Mouse (Mus musculus) E14TG2a.4 (cell line): ENCODE data around the gene Hnrnpa1.
"Not testable (repeated sequence)": the region's sequence is repeated elsewhere in the genome, so short reads cannot be mapped to it uniquely, and the experiment has no call there.

Experiments used
- H3K27me3 ChIP-seq: 2 replicates; pipeline ENCODE4 v1.6.1; 2014; ENCODE audit warnings: low read length, control low read depth; ENCODE audit not compliant: insufficient read depth
- H3K36me3 ChIP-seq: 2 replicates; pipeline ENCODE4 v1.6.1; 2014; ENCODE audit warnings: low read length, control low read depth; ENCODE audit not compliant: insufficient read depth
- H3K4me1 ChIP-seq: replicated peaks from 2 replicates; pipeline ENCODE4 v1.6.1; 2014; ENCODE audit warnings: low read depth, low read length, control low read depth
- H3K4me3 ChIP-seq: replicated peaks from 2 replicates; pipeline ENCODE4 v1.5.1; 2014; ENCODE audit warnings: mild to moderate bottlenecking, low read length
- H3K9me3 ChIP-seq: 2 replicates; pipeline ENCODE4 v1.6.1; 2014; ENCODE audit warnings: low read length, control low read depth
- CTCF ChIP-seq: conservative IDR thresholded peaks from 2 replicates; pipeline ENCODE4 v1.5.1; 2014; ENCODE audit warnings: low read length
- NANOG ChIP-seq: IDR thresholded peaks from 2 replicates; pipeline ENCODE4 v1.6.1; 2014; ENCODE audit warnings: borderline replicate concordance, low read length, mixed read lengths
- POU5F1 ChIP-seq: IDR thresholded peaks from 2 replicates; pipeline ENCODE4 v1.6.1; 2014; ENCODE audit warnings: low read length, borderline replicate concordance

Hnrnpa1 gene

DNA sequence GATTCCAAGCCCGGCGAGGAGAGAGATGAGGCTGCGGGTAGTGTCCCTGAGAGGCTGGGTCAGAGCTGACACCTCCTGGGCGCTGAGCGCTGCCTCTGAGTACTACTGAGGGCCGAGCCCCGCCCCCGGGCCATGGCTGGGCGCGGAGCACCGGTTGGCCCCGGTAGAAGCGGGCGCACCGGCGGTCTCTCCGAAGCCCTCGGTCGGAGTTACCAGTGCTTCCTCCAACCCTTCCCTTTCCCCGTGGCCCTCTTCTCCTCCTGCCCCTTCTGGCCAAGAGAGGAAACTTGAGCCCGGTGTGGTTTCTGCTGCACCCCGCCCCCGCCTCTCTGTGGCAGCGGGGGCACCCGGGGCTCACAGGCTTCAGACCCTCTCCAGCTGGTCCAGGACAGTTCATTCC is 14.9 kb downstream of the Hnrnpa1 start:
- TF ChIP-seq POU5F1, result no peak
- TF ChIP-seq NANOG, result no peak
- no peak for TF ChIP-seq CTCF
- Histone ChIP-seq H3K4me3 (peak overlapping the region; percentile 71), H3K36me3 (no peaks in the 10 kb centered on the region)

DNA sequence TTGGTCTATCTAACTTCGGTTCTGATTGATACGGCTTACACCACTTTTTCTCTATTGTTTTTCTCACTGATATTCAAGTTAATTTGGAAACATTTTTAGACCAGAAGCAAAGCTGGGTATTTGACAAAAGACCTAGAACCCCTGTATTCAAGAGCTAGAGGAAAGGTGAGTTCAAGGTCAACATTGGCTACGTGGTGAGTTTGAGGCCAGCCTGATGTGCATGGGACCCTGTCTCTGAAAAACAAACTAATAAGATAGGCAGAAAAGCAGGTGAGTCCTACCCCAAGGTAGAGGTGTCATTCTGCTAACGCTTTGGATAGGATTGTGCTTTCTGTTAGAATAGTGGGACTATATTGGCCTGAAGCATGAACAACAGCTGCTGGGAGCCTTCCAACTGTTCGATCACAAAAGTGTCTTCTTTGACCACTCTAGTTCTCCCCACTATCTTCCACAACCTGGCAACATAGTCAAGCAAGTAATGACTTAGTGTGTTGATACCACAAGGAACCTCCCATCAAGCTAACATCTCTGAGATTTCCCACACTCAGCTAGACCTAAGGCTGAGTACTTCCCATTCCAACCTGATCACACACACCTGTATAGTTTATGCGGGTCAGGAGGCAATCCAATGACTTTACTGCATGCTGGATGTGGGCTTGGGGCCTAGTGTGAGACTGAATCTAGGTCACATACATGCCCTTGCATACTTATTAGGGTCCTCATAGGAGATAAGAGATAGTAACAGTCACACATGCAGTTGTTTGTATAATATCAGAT is 16.2 kb downstream of the Hnrnpa1 start:
- H3K36me3 ChIP-seq, result no peaks in the 10 kb centered on the region
- no peak overlapping the region for H3K4me3 ChIP-seq
- peaks cover 22% of the 10 kb centered on the region for H3K27me3 ChIP-seq
- H3K4me1 ChIP-seq, result peaks cover 57% of the 10 kb centered on the region
- TF ChIP-seq CTCF, result no peak
- no peaks in the 10 kb centered on the region for H3K9me3 ChIP-seq

More for the DNA sequence above, 14.9 kb downstream of the Hnrnpa1 start:
- peaks cover 22% of the 10 kb centered on the region for H3K27me3 ChIP-seq
- H3K9me3 ChIP-seq, result no peaks in the 10 kb centered on the region
- H3K4me1 ChIP-seq, result peaks cover 62% of the 10 kb centered on the region

DNA sequence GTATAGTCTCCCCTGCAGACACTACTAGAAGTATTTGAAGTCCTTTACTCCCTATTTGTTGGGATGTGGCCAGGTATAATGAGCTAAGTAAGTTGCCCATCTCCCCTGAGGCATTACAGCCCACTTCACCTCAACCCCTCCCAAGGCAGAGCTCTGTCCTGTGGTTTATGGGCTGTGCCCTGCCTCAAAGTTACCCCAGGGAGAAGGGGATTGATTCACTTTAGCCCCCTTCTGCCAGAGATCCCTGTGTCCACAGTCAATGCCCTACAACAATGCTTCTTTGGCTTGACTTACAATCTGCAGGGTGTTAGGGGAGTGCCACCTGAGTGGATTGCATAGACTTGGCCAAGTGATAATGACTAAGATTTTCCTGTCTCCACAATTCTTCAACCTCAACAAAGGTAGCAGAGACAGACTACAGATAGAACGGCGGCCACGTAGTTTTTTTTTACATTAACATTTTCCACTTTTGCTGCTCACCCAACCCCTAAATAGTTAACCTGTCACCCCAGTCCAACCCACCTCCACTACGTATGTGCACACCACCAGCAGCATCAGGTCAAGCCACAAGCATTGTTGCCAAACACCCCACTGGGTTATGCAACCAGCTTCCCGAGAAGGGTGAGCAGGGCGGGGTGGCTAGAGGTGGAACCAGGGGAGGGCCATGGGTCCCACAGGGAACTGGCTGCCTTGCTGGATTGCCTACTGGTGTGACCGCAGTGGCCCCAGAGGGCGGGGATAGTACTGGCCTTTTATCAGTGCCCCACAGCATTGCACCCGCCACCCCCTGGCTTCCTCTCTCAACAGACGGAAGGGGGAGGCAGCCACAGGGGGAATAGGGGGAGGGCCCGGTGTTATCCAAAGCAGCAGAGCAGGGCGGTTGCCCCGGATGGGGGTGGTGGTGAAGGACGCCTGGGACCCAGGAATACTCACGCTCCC is 17.8 kb downstream of the Hnrnpa1 start, which contains the start of gene Nfe2:
Gene Nfe2 (minus strand): TSS at position 614 of the 939 bp plus-strand sequence.
- Histone ChIP-seq H3K9me3 (no peaks in the 10 kb centered on the region), H3K4me3 (peak within 1 kb of the TSS; percentile 71), H3K4me1 (peaks cover 41% of the 10 kb centered on the region), H3K36me3 (no peaks in the 10 kb centered on the region), H3K27me3 (peaks cover 22% of the 10 kb centered on the region)
- no peak for TF ChIP-seq CTCF
- no peak for TF ChIP-seq POU5F1
- TF ChIP-seq NANOG, result no peak

- no peaks in the 10 kb centered on the region for H3K9me3 ChIP-seq
- no peaks in the 10 kb centered on the region for H3K36me3 ChIP-seq
- no peak for TF ChIP-seq CTCF
- TF ChIP-seq NANOG, result no peak
- TF ChIP-seq POU5F1, result no peak
- peaks cover 40% of the 10 kb centered on the region for H3K4me1 ChIP-seq
- H3K4me3 ChIP-seq, result no peak overlapping the region
- H3K27me3 ChIP-seq, result peaks cover 15% of the 10 kb centered on the region
These were observed 18.9 kb downstream of the Hnrnpa1 start for GRCm38 (mm10) chr15:103259162-103259561.

- Histone ChIP-seq H3K27me3 (peaks cover 7% of the 10 kb centered on the region), H3K4me3 (no peak overlapping the region), H3K4me1 (peaks cover 33% of the 10 kb centered on the region), H3K36me3 (no peaks in the 10 kb centered on the region), H3K9me3 (no peaks in the 10 kb centered on the region)
- TF ChIP-seq CTCF (no peak), NANOG (no peak)
These were observed 19.8 kb downstream of the Hnrnpa1 start for GRCm38 (mm10) chr15:103259989-103260388.

GRCm38 (mm10) chr15:103264794-103265193 is 24.6 kb downstream of the Hnrnpa1 start:
- TF ChIP-seq NANOG, result no peak
- no peak for TF ChIP-seq CTCF
- no peak for TF ChIP-seq POU5F1
- Histone ChIP-seq H3K4me3 (no peak overlapping the region), H3K27me3 (0 out of 2 replicates have a peak, but pooled peaks cover 3% of the 10 kb centered on the region), H3K36me3 (no peaks in the 10 kb centered on the region), H3K4me1 (no peaks in the 10 kb centered on the region), H3K9me3 (no peaks in the 10 kb centered on the region)

GRCm38 (mm10) chr15:103268903-103269302 is 28.7 kb downstream of the Hnrnpa1 start:
- Histone ChIP-seq H3K9me3 (no peaks in the 10 kb centered on the region), H3K4me3 (no peak overlapping the region), H3K36me3 (no peaks in the 10 kb centered on the region), H3K27me3 (0 out of 2 replicates have a peak, but pooled peaks cover 3% of the 10 kb centered on the region), H3K4me1 (peaks cover 9% of the 10 kb centered on the region)
- TF ChIP-seq POU5F1, result no peak
- TF ChIP-seq NANOG, result no peak
- TF ChIP-seq CTCF, result no peak

DNA sequence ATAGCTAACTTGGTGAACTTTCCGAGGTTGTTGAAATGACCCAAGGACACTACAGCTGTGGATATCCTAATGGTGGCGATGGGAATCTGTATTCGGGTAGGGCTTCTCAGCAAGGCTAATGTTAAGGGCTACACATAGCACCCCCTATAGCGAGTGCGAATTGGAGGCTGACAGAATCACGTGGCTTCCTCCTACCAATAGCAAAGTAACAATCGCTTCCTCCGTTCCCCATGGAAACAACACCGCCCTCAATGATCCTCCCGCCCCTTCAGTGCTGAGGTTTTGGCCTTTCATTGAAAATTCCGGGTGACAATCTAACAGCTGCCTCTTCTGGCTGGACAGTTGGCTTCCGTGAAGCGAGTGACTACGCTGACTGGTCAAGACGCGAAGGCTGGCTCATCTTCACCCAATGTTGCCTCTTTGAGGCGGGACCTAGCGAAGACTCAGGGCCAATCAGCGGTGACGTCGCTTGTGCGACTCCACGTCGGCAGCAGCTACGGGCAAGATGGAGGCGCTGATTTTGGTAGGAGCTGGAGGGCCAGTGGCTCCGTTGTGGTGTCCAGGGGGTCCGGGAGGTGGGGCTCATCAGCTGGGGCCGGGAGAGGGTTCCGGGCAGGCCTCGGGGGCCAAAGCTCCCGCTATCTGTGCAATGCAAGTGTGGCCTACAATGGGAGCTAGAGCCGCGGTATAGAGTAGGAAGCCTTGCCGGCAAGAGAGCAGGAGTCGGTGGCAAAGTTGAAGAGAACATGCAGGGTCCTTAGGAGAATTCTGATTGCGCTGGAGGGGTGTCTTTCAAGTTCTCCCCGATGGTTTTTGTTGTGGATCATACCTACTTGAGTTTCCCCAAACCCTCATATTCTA is 32.4 kb downstream of the Hnrnpa1 start, which contains the start of gene Copz1:
Gene Copz1 (plus strand): TSS at position 296 of the 861 bp plus-strand sequence.
- Histone ChIP-seq H3K4me3 (peak within 1 kb of the TSS; percentile 99), H3K27me3 (0 out of 2 replicates have a peak, but pooled peaks cover 3% of the 10 kb centered on the region), H3K4me1 (peaks cover 32% of the 10 kb centered on the region), H3K36me3 (peaks cover 11% of the 10 kb centered on the region), H3K9me3 (no peaks in the 10 kb centered on the region)
- no peak for TF ChIP-seq NANOG
- TF ChIP-seq POU5F1, result no peak
- no peak for TF ChIP-seq CTCF

GRCm38 (mm10) chr15:103275943-103276342 is 35.7 kb downstream of the Hnrnpa1 start:
- H3K36me3 ChIP-seq, result peaks cover 29% of the 10 kb centered on the region
- H3K4me3 ChIP-seq, H3K9me3 ChIP-seq, H3K27me3 ChIP-seq: not testable (repeated sequence)
- peaks cover 52% of the 10 kb centered on the region for H3K4me1 ChIP-seq
